Mouse (Mus musculus) heart, adult 2 months (tissue): ENCODE measurements around the gene Sbk2.

Experiments used
- CTCF ChIP-seq: fragments of 200-600 bp; IDR thresholded peaks from 2 replicates; pipeline ENCODE4 v1.8.1; 2022; ENCODE audit warnings: antibody characterized with exemption, mild to moderate bottlenecking, moderate library complexity
- POLR2A ChIP-seq: fragments of 200-500 bp; IDR thresholded peaks from 2 replicates; pipeline ENCODE4 v1.6.1; 2011; ENCODE audit warnings: mild to moderate bottlenecking, low read depth, low read length, control low read depth; ENCODE audit not compliant: insufficient read depth

GRCm38 (mm10) chr7:4947855-4948254 is 16.4 kb downstream of the Sbk2 start:
- TF ChIP-seq POLR2A (no peak), CTCF (no peak)
